Mouse (Mus musculus): ENCODE measurements around the gene Olfr304.

DNA sequence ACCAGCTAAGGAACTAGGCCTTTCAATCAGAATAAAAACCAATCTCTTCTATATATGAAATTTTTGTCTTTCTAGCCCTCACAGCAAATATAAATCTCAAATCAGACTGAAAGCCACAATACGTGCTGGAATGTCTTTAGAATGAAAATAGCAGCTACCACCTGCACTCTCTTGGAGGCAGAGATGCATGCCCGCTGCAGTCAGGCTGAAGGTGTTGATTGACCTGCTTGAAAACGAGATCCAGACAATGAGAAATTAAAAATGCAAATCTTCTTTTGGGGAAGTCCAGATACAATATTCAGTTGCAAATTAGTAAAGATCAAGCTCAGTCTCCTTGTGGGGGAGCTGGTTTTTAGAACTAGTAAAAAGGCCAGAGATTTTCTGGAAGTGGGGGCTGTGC, 42.2 kb downstream of the Olfr304 start:
- TF ChIP-seq CTCF (IDR thresholded peaks at IDR 0.05; ENCODE audit: control insufficient read depth, insufficient read depth, insufficient replicate concordance, low read depth, low read length) = no peak
- no peak for TF ChIP-seq POLR2A (IDR thresholded peaks at IDR 0.05; ENCODE audit: control insufficient read depth, low read depth, low read length)

Measured in testis, adult 2 months (tissue).